7 mouse cellular contexts compared by ENCODE assay signal in genomic region chr2:119046649-119047611, GRCm38 (mm10). TPM values are rescaled to one million over a fixed set of nuclear protein-coding genes. Genes with fewer than 3 reads are reported as not detected.
DNase-seq lines count a peak whose midpoint lies in the region; ATAC-seq lines count a peak whose summit lies in the region.

TSS of gene Knl1 (plus strand) at chr2:119047119.

- under 1% methylated on average over 77 of the region's 77 CpGs for WGBS in intestine, embryonic 16.5 days
- whole genome bisulfite sequencing in midbrain, embryonic 11.5 days, result under 1% methylated on average over 77 of the region's 77 CpGs

- H3K9ac ChIP-seq in intestine, embryonic 16.5 days (ENCODE audit: low read depth, low read length), result peak within 1 kb of the TSS; percentile 82
- peak within 1 kb of the TSS; percentile 78 for H3K9ac ChIP-seq in midbrain, embryonic 11.5 days (ENCODE audit: low read length)

- peak; percentile 97 for ATAC-seq in intestine, embryonic 16.5 days
- ATAC-seq in midbrain, embryonic 11.5 days (ENCODE audit: low FRiP score), result peak; percentile 97

- DNase-seq in adrenal gland, adult 2 months, result peak; percentile 92
- DNase-seq in embryo, embryonic 11.5 days (ENCODE audit: low read depth, low spot score), result peak; percentile 94
- DNase-seq in gastrocnemius, postnatal 4 days (ENCODE audit: low spot score in 2 of 2), result peak; percentile 91 to 92
- peak; percentile 96 to 98 for DNase-seq in left cerebral cortex, postnatal 36 days (ENCODE audit: low spot score in 2 of 2)
- DNase-seq in midbrain, embryonic 11.5 days (ENCODE audit: low spot score, missing footprints), result peak; percentile 100
- peak; percentile 96 for DNase-seq in skeletal muscle tissue, adult 2 months (ENCODE audit: low read depth, low spot score)

- H3K4me1 ChIP-seq in intestine, embryonic 16.5 days (ENCODE audit: control insufficient read depth, insufficient read depth, low read length), result peaks cover 2% of the 10 kb centered on the region; the same call in 1 of the 2 replicates
- H3K4me1 ChIP-seq in midbrain, embryonic 11.5 days (ENCODE audit: control insufficient read depth, insufficient read depth, low read length), result peaks cover 7% of the 10 kb centered on the region

- H3K4me3 ChIP-seq in intestine, embryonic 16.5 days (ENCODE audit: low read length), result peak within 1 kb of the TSS; percentile 89
- peak within 1 kb of the TSS; percentile 77 for H3K4me3 ChIP-seq in midbrain, embryonic 11.5 days (ENCODE audit: low read depth, low read length)

- peak within 1 kb of the TSS; percentile 89 for H3K27ac ChIP-seq in intestine, embryonic 16.5 days (ENCODE audit: low read length)
- H3K27ac ChIP-seq in midbrain, embryonic 11.5 days (ENCODE audit: low read depth, low read length), result peak within 1 kb of the TSS; percentile 82

- H3K36me3 ChIP-seq in intestine, embryonic 16.5 days (ENCODE audit: control insufficient read depth, insufficient read depth, low read length), result no peaks in the 10 kb centered on the region
- no peaks in the 10 kb centered on the region for H3K36me3 ChIP-seq in midbrain, embryonic 11.5 days (ENCODE audit: control insufficient read depth, insufficient read depth, low read length)

- no peaks in the 10 kb centered on the region for H3K27me3 ChIP-seq in intestine, embryonic 16.5 days (replicated peaks; ENCODE audit: control insufficient read depth, insufficient read depth, low read length)
- H3K27me3 ChIP-seq in midbrain, embryonic 11.5 days (ENCODE audit: control insufficient read depth, insufficient read depth, low read length), result no peaks in the 10 kb centered on the region

- intact Hi-C loops in left cerebral cortex, postnatal 36 days (cut with DNase I), result loop anchor here (1.0 kb wide), 1 partner anchor 142 kb away; no protein-coding TSS in a partner anchor

- H3K9me3 ChIP-seq in intestine, embryonic 16.5 days (ENCODE audit: control insufficient read depth, low read length), result no peaks in the 10 kb centered on the region
- no peaks in the 10 kb centered on the region for H3K9me3 ChIP-seq in midbrain, embryonic 11.5 days (ENCODE audit: control insufficient read depth, low read length)

- peak within 1 kb of the TSS; percentile 59 for H3K4me2 ChIP-seq in intestine, embryonic 16.5 days (ENCODE audit: low read depth, low read length)
- H3K4me2 ChIP-seq in midbrain, embryonic 11.5 days, result peak within 1 kb of the TSS; percentile 59

RNA-seq across cellular contexts. Expression of gene Knl1, which starts in this region (rescaled TPM):
- 1 to 10 TPM in 1 of 2 experiments, under 1 TPM in 1; 0.59 to 1.4 TPM for total RNA-seq in adrenal gland, adult 2 months (2021)
- 0.06 and 0.08 TPM in 2 replicates for polyA plus RNA-seq in adrenal gland, adult 2 months (2012; rRNA removed)
- 10 to 100 TPM; 10.4 to 12.2 TPM for total RNA-seq in gastrocnemius, postnatal 4 days (2021)
- 28.3 and 37.8 TPM in 2 replicates for polyA plus RNA-seq in intestine, embryonic 16.5 days (2015; fragmentation: Nextera tagmentation; extraction: Ambion mirVana)
- total RNA-seq in left cerebral cortex, postnatal 36 days (2021), result 1 to 10 TPM in 1 of 2 experiments, under 1 TPM in 1; 0.16 to 1.2 TPM
- 45.5 and 46.4 TPM in 2 replicates for polyA plus RNA-seq in midbrain, embryonic 11.5 days (2014; fragmentation: Nextera tagmentation; extraction: Ambion mirVana)

Comparison
In these comparisons a context has a peak if more than half of its experiments do, and no peak if none do; other contexts are left out.
1. Peak in every context shown above with its lines: DNase-seq, ATAC-seq, H3K4me3 ChIP-seq and H3K27ac ChIP-seq.
2. RNA of gene Knl1 (total RNA-seq): 10.4 to 12.2 TPM in gastrocnemius, postnatal 4 days; 0.59 to 1.4 TPM in adrenal gland, adult 2 months and 0.16 to 1.2 TPM in left cerebral cortex, postnatal 36 days; every median in the first group is over 4 times any median in the second.
3. RNA of gene Knl1 (polyA plus RNA-seq): 45.5 to 46.4 TPM in midbrain, embryonic 11.5 days and 28.3 to 37.8 TPM in intestine, embryonic 16.5 days; 0.06 to 0.08 TPM in adrenal gland, adult 2 months; every median in the first group is over 10 times any median in the second.